Mouse (Mus musculus) intestine, postnatal 0 days (tissue): ENCODE results near the gene Csnk1e. TPM values are rescaled to one million over a fixed set of nuclear protein-coding genes. Genes with fewer than 3 reads are reported as not detected.

ENCODE experiments used
- ATAC-seq: fragments of 200-750 bp; cut with Nextera tagmentation; 2 replicates; pipeline ENCODE4 v1.8.0; 2017; ENCODE audit warnings: mild to moderate bottlenecking, moderate TSS enrichment, moderate library complexity
- H3K27ac ChIP-seq: fragments of 300-500 bp; sonication (generic); 2 replicates; pipeline ENCODE4 v1.5.1; 2014; ENCODE audit warnings: mild to moderate bottlenecking, low read depth, low read length, moderate library complexity
- H3K27me3 ChIP-seq: fragments of 300-500 bp; sonication (generic); replicated peaks from 2 replicates; pipeline ENCODE4 v1.6.1; 2014; ENCODE audit warnings: low read length, mixed read lengths; ENCODE audit not compliant: control insufficient read depth, insufficient read depth
- H3K36me3 ChIP-seq: fragments of 300-500 bp; sonication (generic); 2 replicates; pipeline ENCODE4 v1.6.1; 2014; ENCODE audit warnings: mild to moderate bottlenecking, moderate library complexity; ENCODE audit not compliant: control insufficient read depth, insufficient read depth
- H3K4me1 ChIP-seq: fragments of 300-500 bp; sonication (generic); replicated peaks from 2 replicates; pipeline ENCODE4 v1.6.1; 2014; ENCODE audit warnings: antibody characterized with exemption, low read length, mixed read lengths; ENCODE audit not compliant: control insufficient read depth, insufficient read depth
- H3K4me2 ChIP-seq: fragments of 300-500 bp; sonication (generic); replicated peaks from 2 replicates; pipeline ENCODE4 v1.6.1; 2014; ENCODE audit warnings: low read depth, mild to moderate bottlenecking, moderate library complexity
- H3K4me3 ChIP-seq: fragments of 300-500 bp; sonication (generic); 2 replicates; pipeline ENCODE4 v1.5.1; 2014; ENCODE audit warnings: low read depth, low read length
- H3K9ac ChIP-seq: fragments of 300-500 bp; sonication (generic); 2 replicates; pipeline ENCODE4 v1.6.1; 2014; ENCODE audit warnings: mild to moderate bottlenecking, low read depth, low read length
- H3K9me3 ChIP-seq: fragments of 300-500 bp; sonication (generic); 2 replicates; pipeline ENCODE4 v1.6.1; 2016; ENCODE audit warnings: mixed run types; ENCODE audit not compliant: control insufficient read depth
- CTCF ChIP-seq: sonication (generic); IDR thresholded peaks from 2 replicates; pipeline ENCODE4 v1.5.1; 2016; ENCODE audit warnings: low read depth, mild to moderate bottlenecking, control low read depth, antibody characterized with exemption, moderate library complexity
- WGBS: fragments of 180-500 bp; shearing (Covaris S2); extraction: QIAGEN DNeasy Blood & Tissue Kit; methylation state at CpG from one replicate; pipeline ENCODE4 v1.1.7; 2014; 5-methylcytosine and 5-hydroxymethylcytosine counted together
- polyA plus RNA-seq: library from polyadenylated mRNA; unstranded; fragments of >200 nt; fragmentation: Nextera tagmentation; extraction: Ambion mirVana; gene quantifications from 2 replicates; pipeline ENCODE4 v1.2.1, GENCODE M21; 2015

The Csnk1e gene
- polyA plus RNA-seq, 1 experiment from 2014 or later: 18.2 TPM

GRCm38 (mm10) chr15:79392527-79392926 lies 62.8 kb downstream of the Csnk1e start:
- no peak for TF ChIP-seq CTCF
- Histone ChIP-seq H3K27me3 (no peaks in the 10 kb centered on the region), H3K27ac (peak overlapping the region; percentile 29; the same call in 1 of the 2 replicates), H3K4me3 (no peak overlapping the region), H3K9me3 (no peaks in the 10 kb centered on the region), H3K4me1 (peaks cover 39% of the 10 kb centered on the region), H3K36me3 (no peaks in the 10 kb centered on the region; the same call in 1 of the 2 replicates), H3K4me2 (no peak overlapping the region), H3K9ac (no peak overlapping the region)
- no peak for ATAC-seq
- WGBS: 65% methylated on average over 5 of the region's 5 CpGs

- peaks cover 39% of the 10 kb centered on the region for H3K4me1 ChIP-seq
- no peaks in the 10 kb centered on the region for H3K27me3 ChIP-seq
- peak overlapping the region; percentile 29; the same call in 1 of the 2 replicates for H3K27ac ChIP-seq
- no peak overlapping the region for H3K9ac ChIP-seq
- no peak overlapping the region for H3K4me2 ChIP-seq
- no peak for ATAC-seq
- H3K36me3 ChIP-seq: no peaks in the 10 kb centered on the region; the same call in 1 of the 2 replicates
- WGBS: 34% methylated on average over 7 of the region's 7 CpGs
- no peak for TF ChIP-seq CTCF
- no peak overlapping the region for H3K4me3 ChIP-seq
- no peaks in the 10 kb centered on the region for H3K9me3 ChIP-seq
Observed at GRCm38 (mm10) chr15:79391447-79392093, 63.8 kb downstream of the Csnk1e start.

GRCm38 (mm10) chr15:79390434-79390833 lies 64.9 kb downstream of the Csnk1e start:
- Histone ChIP-seq H3K27ac (peak overlapping the region; percentile 82), H3K4me1 (peaks cover 39% of the 10 kb centered on the region), H3K9me3 (no peaks in the 10 kb centered on the region), H3K9ac (no peak overlapping the region), H3K4me3 (no peak overlapping the region), H3K36me3 (no peaks in the 10 kb centered on the region; the same call in 1 of the 2 replicates), H3K4me2 (no peak overlapping the region), H3K27me3 (no peaks in the 10 kb centered on the region)
- ATAC-seq: peak; percentile 84
- TF ChIP-seq CTCF: no peak
- 44% methylated on average over 6 of the region's 6 CpGs for WGBS

- peaks cover 35% of the 10 kb centered on the region for H3K4me1 ChIP-seq
- no peak overlapping the region for H3K4me3 ChIP-seq
- no peaks in the 10 kb centered on the region for H3K9me3 ChIP-seq
- no peaks in the 10 kb centered on the region for H3K27me3 ChIP-seq
- H3K27ac ChIP-seq: peak overlapping the region; percentile 85
- H3K36me3 ChIP-seq: no peaks in the 10 kb centered on the region; the same call in 1 of the 2 replicates
- H3K9ac ChIP-seq: no peak overlapping the region
- peak; percentile 62 for ATAC-seq
- H3K4me2 ChIP-seq: 0 out of 2 replicates have a peak overlapping the region, but pooled peaks have one; percentile 1
- WGBS: 28% methylated on average over 6 of the region's 6 CpGs
- no peak for TF ChIP-seq CTCF
Observed at GRCm38 (mm10) chr15:79388171-79388570, 67.2 kb downstream of the Csnk1e start.

- peak overlapping the region; percentile 85 for H3K27ac ChIP-seq
- no peak overlapping the region for H3K9ac ChIP-seq
- H3K27me3 ChIP-seq: no peaks in the 10 kb centered on the region
- WGBS: 70% methylated on average over 7 of the region's 7 CpGs
- no peaks in the 10 kb centered on the region for H3K9me3 ChIP-seq
- no peak for TF ChIP-seq CTCF
- H3K36me3 ChIP-seq: no peaks in the 10 kb centered on the region
- no peak overlapping the region for H3K4me3 ChIP-seq
- no peak for ATAC-seq
- H3K4me2 ChIP-seq: no peak overlapping the region
- H3K4me1 ChIP-seq: peaks cover 35% of the 10 kb centered on the region
Observed at GRCm38 (mm10) chr15:79387611-79388010, 67.8 kb downstream of the Csnk1e start.

GRCm38 (mm10) chr15:79387081-79387480 lies 68.3 kb downstream of the Csnk1e start:
- Histone ChIP-seq H3K36me3 (no peaks in the 10 kb centered on the region), H3K27me3 (no peaks in the 10 kb centered on the region), H3K9ac (no peak overlapping the region), H3K4me1 (peaks cover 35% of the 10 kb centered on the region), H3K27ac (0 out of 2 replicates have a peak overlapping the region, but pooled peaks have one; percentile 11), H3K4me3 (no peak overlapping the region), H3K4me2 (no peak overlapping the region), H3K9me3 (no peaks in the 10 kb centered on the region)
- no peak for TF ChIP-seq CTCF
- WGBS: 70% methylated on average over 6 of the region's 6 CpGs
- no peak for ATAC-seq
